Mouse (Mus musculus) megakaryocyte, adult 5-6 weeks (primary cell): Measurements from ENCODE around the gene Abcd2. TPM values are rescaled to one million over a fixed set of nuclear protein-coding genes. Genes with fewer than 3 reads are reported as not detected.

Experiments
- ATAC-seq: 2 replicates; pipeline ENCODE4 v1.8.0; 2016; ENCODE audit warnings: mild to moderate bottlenecking, inconsistent platforms; ENCODE audit not compliant: poor library complexity, severe bottlenecking
- total RNA-seq, 2 experiments: library from RNA; stranded (forward) in 1 of 2; stranded (reverse) in 1 of 2; fragments of 153-499, 151-499 nt in 1 of 2; fragments of 221-1000, 200-1000 nt in 1 of 2; gene quantifications; 2 replicates each; pipeline versions ENCODE4 v1.2.3 to v1.2.4; 2015 to 2017

The Abcd2 gene
- total RNA-seq, 2 experiments from 2014 or later: 66.5 to 78.0 TPM

DNA sequence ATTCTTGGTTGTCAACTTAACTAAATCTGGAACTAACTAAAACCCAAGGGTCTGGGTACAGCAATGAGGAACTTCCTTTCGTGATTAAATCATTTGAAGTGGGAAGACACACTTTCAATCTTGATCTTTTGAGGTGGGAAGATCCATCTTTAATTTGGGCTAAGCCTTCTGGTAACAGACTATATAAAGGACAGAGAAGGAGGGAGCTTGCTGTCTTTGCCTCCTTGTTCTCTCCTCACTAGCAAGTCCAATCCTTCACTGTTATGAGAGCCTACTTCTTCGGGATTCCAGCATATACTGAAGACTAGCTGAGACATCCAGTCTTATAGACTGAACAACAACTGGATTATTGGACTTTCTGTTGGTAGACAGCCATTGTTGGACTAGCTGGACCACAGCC lies 28.1 kb downstream of the Abcd2 start:
- no peak for ATAC-seq

DNA sequence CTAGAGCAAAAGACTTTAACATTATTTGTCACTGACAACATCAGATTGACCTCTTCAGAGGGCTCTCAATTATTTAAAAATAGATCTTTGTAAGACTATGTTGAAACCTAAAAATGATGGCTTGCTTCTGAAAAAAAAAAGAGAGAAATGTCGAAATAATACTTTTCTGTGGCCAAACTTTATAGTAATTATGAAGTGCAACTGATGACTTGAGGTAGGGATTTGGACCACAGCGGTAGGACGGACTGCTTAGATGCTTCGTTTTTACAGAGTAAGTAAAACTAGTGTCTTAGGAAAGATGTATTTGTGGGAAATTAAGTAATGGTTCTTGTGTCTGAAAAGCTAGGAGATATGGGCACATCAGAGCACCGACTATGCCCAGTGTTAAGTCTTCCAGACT lies 30.4 kb downstream of the Abcd2 start:
- no peak for ATAC-seq

DNA sequence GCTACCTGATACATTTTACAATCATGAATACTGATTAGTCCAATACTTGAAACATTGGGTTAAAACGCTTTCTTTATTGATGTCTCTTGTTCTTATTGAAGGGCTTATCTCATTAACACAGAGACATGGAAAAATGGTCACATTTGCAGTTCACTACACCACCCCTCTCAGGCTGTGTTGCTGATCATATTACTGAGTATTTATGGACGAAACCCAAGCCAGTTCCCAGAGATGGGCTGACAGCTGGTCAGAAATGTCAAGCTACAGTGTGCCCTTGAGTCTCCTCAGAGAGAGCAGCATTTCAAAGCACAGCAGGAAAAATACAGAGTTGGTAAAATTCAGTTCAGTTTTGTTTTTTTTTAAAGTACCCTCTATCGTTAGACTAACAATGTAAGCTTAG lies 38.3 kb downstream of the Abcd2 start:
- no peak for ATAC-seq

DNA sequence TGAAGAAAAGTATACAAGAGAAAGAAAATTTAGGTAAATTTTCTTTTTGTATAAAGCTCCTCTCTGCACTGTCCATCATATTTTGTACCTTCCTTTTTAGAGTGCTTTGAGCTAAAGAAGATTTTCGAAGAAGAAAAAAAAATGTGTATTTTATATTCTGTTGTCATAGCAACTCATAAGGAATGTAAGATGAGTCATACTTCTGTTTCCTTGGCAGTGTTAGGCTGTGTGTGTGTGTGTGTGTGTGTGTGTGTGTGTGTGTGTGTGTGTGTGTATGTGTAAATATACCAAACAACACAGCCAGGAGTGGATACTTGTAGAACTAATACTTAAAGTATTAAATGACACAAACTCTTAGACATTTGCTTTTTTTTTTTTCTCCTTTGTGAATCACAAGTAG lies 39.0 kb downstream of the Abcd2 start:
- ATAC-seq: no peak

DNA sequence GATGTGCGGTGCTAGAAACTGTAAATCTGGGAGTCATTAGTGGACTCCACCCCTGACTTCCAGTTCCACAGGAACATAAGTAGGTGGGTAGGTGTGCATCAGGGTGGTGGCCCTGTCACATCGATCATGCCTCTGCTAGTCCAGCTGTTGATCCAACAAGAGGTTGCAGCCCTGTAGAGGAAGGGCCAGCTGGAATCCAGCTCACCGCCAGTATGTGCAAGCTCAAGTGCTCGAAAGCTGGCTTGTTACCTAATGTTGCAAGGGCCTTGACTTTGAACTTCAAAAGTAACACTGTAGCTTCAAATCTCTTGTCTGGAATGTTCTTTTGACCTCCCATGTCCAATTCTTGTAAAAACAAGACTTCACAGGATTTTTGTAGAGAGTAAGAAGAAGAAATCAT lies 67.0 kb downstream of the Abcd2 start:
- no peak for ATAC-seq

DNA sequence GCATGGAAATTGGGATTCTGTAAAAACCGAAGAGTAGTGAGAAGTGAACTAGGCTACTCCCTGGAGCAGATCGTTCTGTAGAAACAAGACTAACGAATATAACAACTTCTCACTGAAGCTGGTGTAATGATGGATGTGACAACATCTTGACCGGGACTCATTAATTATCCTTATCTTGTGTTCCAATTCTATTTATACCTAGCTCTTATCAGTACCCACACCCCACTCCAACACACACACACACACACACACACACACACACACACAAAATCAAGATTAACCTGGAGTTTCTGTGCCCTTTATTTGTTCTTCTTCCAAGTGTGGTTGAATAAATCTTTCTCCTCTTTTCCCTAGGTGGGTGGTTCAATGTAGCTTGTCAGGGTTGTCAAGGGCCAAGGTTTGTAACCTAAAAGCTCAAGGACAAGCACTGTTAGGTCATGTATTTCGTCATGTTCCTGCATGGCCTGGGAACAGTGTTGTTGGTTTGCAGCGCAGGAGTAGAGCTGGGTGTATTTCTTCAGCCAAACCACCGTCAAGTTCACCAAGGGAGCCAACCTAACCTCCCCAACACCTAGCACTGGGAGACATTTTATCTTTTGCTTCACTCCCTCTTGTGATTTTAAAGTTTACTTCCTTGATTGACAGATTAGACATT lies 78.9 kb downstream of the Abcd2 start:
- no peak for ATAC-seq

DNA sequence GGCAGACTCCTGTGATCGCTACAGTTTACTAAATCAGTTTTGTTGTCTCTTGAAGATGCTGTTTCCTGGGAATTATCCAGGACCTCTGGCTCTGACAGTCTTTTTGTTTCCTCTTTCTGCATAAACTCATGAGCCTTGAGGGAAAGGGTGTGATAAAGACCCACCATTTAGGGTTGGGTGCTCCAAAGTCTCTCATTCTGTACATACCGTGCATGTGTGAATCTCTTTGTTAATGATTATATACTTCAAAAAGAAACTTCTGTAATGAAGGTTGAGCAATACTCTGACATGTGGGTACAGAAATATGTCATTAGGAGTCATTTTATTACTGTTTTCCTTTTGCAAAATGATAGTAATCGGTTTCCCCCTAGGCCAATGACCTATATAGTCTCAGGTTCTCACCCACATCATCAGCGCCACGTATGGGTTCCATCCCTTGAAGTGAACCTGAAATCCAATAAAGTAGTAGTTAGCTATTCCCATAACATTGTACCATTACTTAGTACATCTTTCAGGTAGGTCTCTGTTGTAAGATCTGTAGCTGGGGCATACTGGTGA lies 83.4 kb downstream of the Abcd2 start:
- ATAC-seq: no peak

GRCm38 (mm10) chr15:91104934-91105333 lies 86.7 kb downstream of the Abcd2 start:
- ATAC-seq: no peak

- ATAC-seq: no peak
Measured at GRCm38 (mm10) chr15:91104276-91104675, 87.3 kb downstream of the Abcd2 start.

DNA sequence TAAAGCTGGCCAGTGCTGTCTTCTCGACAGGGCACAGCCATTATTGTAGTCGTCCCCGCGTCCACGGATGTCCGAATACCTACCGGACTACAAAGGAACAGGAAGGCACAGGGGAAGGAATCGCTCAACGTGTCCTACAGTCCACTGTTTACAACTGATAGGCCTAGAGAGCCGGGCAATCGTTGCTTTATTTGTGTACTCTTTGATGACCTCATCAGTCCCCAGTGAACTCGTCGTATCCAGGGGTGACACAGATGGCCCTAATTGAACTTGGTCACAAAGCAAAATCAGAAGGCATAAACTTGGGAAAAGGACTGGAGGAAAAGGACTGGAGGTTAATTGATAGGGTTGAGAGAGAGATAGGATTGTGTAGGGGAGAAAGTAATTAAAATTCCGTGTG lies 87.8 kb downstream of the Abcd2 start:
- ATAC-seq: no peak

DNA sequence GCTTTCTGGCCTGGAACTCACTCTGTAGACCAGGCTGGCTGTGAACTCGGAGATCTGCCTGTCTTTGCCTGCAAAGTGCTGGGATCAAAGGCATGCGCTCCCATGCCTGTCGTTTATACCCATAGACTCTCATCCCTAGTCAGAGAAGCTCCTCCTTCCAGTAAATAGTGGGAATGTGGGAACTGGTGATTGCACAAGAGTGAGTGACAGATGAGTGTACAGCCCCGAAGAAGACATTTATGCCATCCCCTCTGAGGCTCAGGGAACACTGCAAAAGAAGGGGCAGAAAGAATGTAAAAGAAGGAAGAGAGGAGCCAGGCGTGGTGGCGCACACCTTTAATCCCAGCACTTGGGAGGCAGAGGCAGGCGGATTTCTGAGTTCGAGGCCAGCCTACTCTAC lies 88.3 kb downstream of the Abcd2 start:
- ATAC-seq: no peak

- ATAC-seq: no peak
Measured at GRCm38 (mm10) chr15:91096606-91097005, 95.0 kb downstream of the Abcd2 start.

Other genes with a start within 250 kb of the Abcd2 start
- gene Kif21a, start 141.9 kb downstream of the Abcd2 start, total RNA-seq (2015): not detected in 2 replicates
- gene Kif21a, start 141.9 kb downstream of the Abcd2 start, total RNA-seq (2017): not detected in 2 replicates
- gene CN725425, start 7.7 kb upstream of the Abcd2 start, total RNA-seq (2015): not detected in 2 replicates
- not detected in 2 replicates for gene CN725425, start 7.7 kb upstream of the Abcd2 start, total RNA-seq (2017)